ENCODE assay signal across 10 mouse cellular contexts in genomic region chr12:53841928-53842671, GRCm38 (mm10).
DNase-seq lines count a peak whose midpoint lies in the region; ATAC-seq and TF ChIP-seq lines count a peak whose summit lies in the region.
"Had no signal": no experiment of that assay in that cellular context is flagged by ENCODE, and none has a peak within 500 bp of the region (broad histone marks: within the 10 kb centered on the region; RNA-seq: fewer than 3 reads in every experiment).

No protein-coding gene starts in this region.

- H3K36me3 ChIP-seq in liver, embryonic 14.5 days (replicated peaks; ENCODE audit: control insufficient read depth, insufficient read depth, low read depth): no peaks in the 10 kb centered on the region
- no peaks in the 10 kb centered on the region for H3K36me3 ChIP-seq in liver, embryonic 11.5 days (ENCODE audit: control insufficient read depth, insufficient read depth, low read length)
- H3K36me3 ChIP-seq: midbrain, embryonic 12.5 days had no signal

- H3K4me2 ChIP-seq in liver, embryonic 14.5 days (ENCODE audit: low read depth): 0 out of 2 replicates have a peak overlapping the region, but pooled peaks have one; percentile 5
- H3K4me2 ChIP-seq in liver, embryonic 11.5 days: no peak overlapping the region; the same call in 1 of the 2 replicates
- H3K4me2 ChIP-seq: midbrain, embryonic 12.5 days had no signal

- no peak for TF ChIP-seq CTCF in liver, embryonic 14.5 days (IDR thresholded peaks at IDR 0.05; ENCODE audit: low read depth)

- peaks cover 28 to 34% of the 10 kb centered on the region in 2 experiments for H3K4me1 ChIP-seq in liver, embryonic 14.5 days (replicated peaks; ENCODE audit: control insufficient read depth in 2 of 2, insufficient read depth in 2 of 2, low read length in 1 of 2)
- 0 out of 2 replicates have a peak, but pooled peaks cover 10% of the 10 kb centered on the region for H3K4me1 ChIP-seq in liver, embryonic 11.5 days (replicated peaks; ENCODE audit: control insufficient read depth, insufficient read depth, low read length)

- DNase-seq in adrenal gland, adult (ENCODE audit: inconsistent age in 2 of 2, low spot score in 1 of 2): peak; percentile 85 to 91
- DNase-seq in adrenal gland, postnatal 4 days (ENCODE audit: low spot score in 2 of 2): no peak
- no peak for DNase-seq in liver, embryonic 14.5 days (ENCODE audit: low read depth in 3 of 3, low spot score in 3 of 3)
- no peak for DNase-seq in liver, embryonic 11.5 days (ENCODE audit: low spot score)
- DNase-seq in frontal cortex, postnatal 36 days (ENCODE audit: low spot score in 2 of 2): peak; percentile 72 to 76
- DNase-seq in right cerebral cortex, postnatal 25 days: peak; percentile 68
- DNase-seq in kidney, postnatal 4 days: no peak
- no peak for DNase-seq in thymus, postnatal 25 days
- DNase-seq: gastrocnemius, postnatal 36 days had no signal

- H3K4me3 ChIP-seq in liver, embryonic 14.5 days (ENCODE audit: insufficient read depth in 1 of 2, low read depth in 2 of 2, low read length in 2 of 2): no peak overlapping the region
- H3K4me3 ChIP-seq in liver, embryonic 11.5 days (ENCODE audit: low read depth, low read length): no peak overlapping the region
- H3K4me3 ChIP-seq: midbrain, embryonic 12.5 days had no signal

- ATAC-seq in liver, embryonic 14.5 days (ENCODE audit: insufficient read depth): no peak
- no peak for ATAC-seq in liver, embryonic 11.5 days (replicated peaks; ENCODE audit: low FRiP score)

- 40% methylated on average over 16 of the region's 16 CpGs for WGBS in liver, embryonic 14.5 days (ENCODE audit: insufficient replicate concordance)
- 48% methylated on average over 16 of the region's 16 CpGs for WGBS in liver, embryonic 11.5 days

- no peak for TF ChIP-seq EP300 in liver, embryonic 14.5 days (IDR thresholded peaks at IDR 0.05; ENCODE audit: low read depth)

- H3K27me3 ChIP-seq in liver, embryonic 14.5 days (ENCODE audit: control insufficient read depth, insufficient read depth, low read length): no peaks in the 10 kb centered on the region
- H3K27me3 ChIP-seq in liver, embryonic 11.5 days (replicated peaks; ENCODE audit: control insufficient read depth, insufficient read depth, low read length): no peaks in the 10 kb centered on the region
- H3K27me3 ChIP-seq: midbrain, embryonic 12.5 days had no signal

- H3K9me3 ChIP-seq in liver, embryonic 14.5 days (ENCODE audit: control insufficient read depth, low read length): no peaks in the 10 kb centered on the region
- no peaks in the 10 kb centered on the region for H3K9me3 ChIP-seq in liver, embryonic 11.5 days (ENCODE audit: control insufficient read depth, low read length)
- H3K9me3 ChIP-seq: midbrain, embryonic 12.5 days had no signal

- no peak overlapping the region for H3K27ac ChIP-seq in liver, embryonic 14.5 days
- H3K27ac ChIP-seq in liver, embryonic 11.5 days (ENCODE audit: low read depth, low read length): no peak overlapping the region
- H3K27ac ChIP-seq: midbrain, embryonic 12.5 days had no signal

- no peak overlapping the region for H3K9ac ChIP-seq in liver, embryonic 14.5 days (replicated peaks)
- H3K9ac ChIP-seq in liver, embryonic 11.5 days (ENCODE audit: low read depth, low read length): no peak overlapping the region
- H3K9ac ChIP-seq: midbrain, embryonic 12.5 days had no signal

Comparison
In these comparisons a context has a peak if more than half of its experiments do, and no peak if none do; other contexts are left out.
1. DNase-seq: peak in adrenal gland, adult (2 of 2), frontal cortex, postnatal 36 days (2 of 2) and right cerebral cortex, postnatal 25 days (single experiment); none in adrenal gland, postnatal 4 days (0 of 2), liver, embryonic 14.5 days (0 of 3), liver, embryonic 11.5 days (single experiment), kidney, postnatal 4 days (0 of 2) and thymus, postnatal 25 days (single experiment).